Mouse (Mus musculus): ENCODE measurements around the gene Actl7b.

DNA sequence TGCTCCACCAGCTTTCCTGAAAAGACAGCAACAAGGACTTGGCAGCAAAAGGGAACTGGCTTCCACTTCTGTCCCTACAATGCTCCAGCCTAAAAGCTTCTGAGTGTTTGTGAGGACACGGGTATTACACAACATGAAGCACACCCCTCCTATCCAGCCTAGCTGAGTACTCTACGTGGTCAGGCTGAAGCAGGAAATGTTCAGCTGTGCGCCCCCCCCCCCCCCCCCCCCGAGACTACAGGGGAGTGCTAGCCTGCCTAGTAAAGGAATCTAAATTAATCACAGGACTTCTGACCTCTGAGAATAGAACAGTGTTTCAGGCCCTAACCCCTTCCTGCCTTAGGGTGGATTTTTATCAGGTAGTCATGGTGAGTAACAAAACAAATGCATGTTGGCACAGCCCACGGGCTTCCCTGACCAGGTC lies 26.6 kb upstream of the Actl7b start:
- no peak for TF ChIP-seq POLR2A (IDR thresholded peaks at IDR 0.05; ENCODE audit: insufficient read depth, low read depth, low read length)
- no peak for TF ChIP-seq CTCF (IDR thresholded peaks at IDR 0.05; ENCODE audit: insufficient read depth, low read depth, low read length)
